Mouse (Mus musculus): ENCODE results near the gene Gm11634.

The Gm11634 gene

GRCm38 (mm10) chr11:101556954-101557353 is 42.1 kb downstream of the Gm11634 start:
- no peak for DNase-seq

GRCm38 (mm10) chr11:101556541-101556940 is 42.5 kb downstream of the Gm11634 start:
- no peak for DNase-seq

GRCm38 (mm10) chr11:101553354-101553930 is 45.6 kb downstream of the Gm11634 start:
- DNase-seq, result no peak

GRCm38 (mm10) chr11:101552476-101553300 is 46.4 kb downstream of the Gm11634 start:
- peak; percentile 100 for DNase-seq

GRCm38 (mm10) chr11:101551751-101552475 is 47.1 kb downstream of the Gm11634 start, which contains the start of the genes Brca1 and Nbr1:
Gene Brca1, minus strand, starts transcription at chr11:101551955.
Gene Nbr1, plus strand, starts transcription at chr11:101552149.
- DNase-seq, result peak; percentile 89

GRCm38 (mm10) chr11:101548526-101548925 is 50.5 kb downstream of the Gm11634 start:
- no peak for DNase-seq

- no peak for DNase-seq
Observed at GRCm38 (mm10) chr11:101544132-101544531, 54.9 kb downstream of the Gm11634 start.

All from right cerebral cortex, adult 18-20 months (tissue).